Mouse (Mus musculus): ENCODE measurements at regions not wholly inside any gene's neighbourhood (a gene's known extent, or its start where the extent isn't known, plus 50 kb on each side); places are given as distances from the start of the nearest gene placed in this dataset.
A peak's percentile ranks its signal among the peaks of the same experiment; 100 is the strongest.

DNA sequence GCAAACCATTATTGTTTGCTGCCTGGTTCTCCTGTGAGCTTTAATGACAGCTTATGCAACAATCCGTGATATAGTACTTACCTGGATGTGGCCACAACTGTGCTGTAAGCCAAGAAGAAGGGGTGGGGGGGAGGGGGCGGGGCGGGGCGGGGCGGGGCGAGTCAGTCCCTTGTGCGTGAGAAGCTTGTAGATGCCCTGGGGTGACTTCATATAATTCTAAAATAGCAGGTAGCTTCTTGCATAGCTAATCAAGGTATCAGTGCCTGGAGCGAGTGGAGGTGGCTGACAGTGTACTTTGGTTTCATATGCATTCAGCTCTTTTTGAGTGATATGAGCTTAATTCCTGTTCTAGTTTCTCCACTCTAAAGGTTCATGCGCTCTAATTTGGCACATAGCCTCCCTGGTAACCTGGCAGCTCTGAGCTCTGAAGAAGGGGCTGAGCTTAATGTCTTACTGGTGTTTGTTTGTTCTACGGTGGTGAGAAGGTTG lies 280.8 kb downstream of the Klf5 start:
- peak in 1 of 2 experiments; percentile 45; a peak in 2 of 4 replicates for ATAC-seq (replicated peaks in 1 of 2; ENCODE audit: insufficient read depth in 1 of 2, low FRiP score in 2 of 2, low TSS enrichment in 1 of 2, low read depth in 1 of 2, poor library complexity in 2 of 2, severe bottlenecking in 2 of 2)

DNA sequence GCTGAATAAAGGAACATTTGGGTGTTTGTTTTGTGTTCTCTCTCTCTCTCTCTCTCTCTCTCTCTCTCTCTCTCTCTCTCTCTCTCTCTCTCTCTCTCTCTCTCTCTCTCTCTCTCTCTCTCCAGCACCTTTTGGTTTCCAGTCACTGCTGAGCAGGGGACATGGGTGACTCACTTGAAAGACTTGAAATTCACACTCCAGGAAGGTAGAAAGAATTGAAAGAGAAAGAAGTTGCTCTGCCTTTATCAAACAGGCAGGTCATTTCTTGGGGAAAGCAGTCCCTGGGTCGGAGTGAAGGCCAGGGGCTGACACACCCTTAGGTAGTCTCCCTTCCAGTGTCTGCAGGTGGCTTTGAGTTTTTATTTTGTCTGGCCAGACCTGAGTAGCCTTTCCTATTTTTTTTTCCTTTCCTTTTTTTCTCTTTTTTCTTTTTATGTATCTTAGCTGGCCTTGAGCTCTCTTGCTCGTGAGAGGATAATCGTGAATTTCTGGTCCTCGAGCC lies 281.3 kb downstream of the Klf5 start:
- ATAC-seq (replicated peaks in 1 of 2; ENCODE audit: insufficient read depth in 1 of 2, low FRiP score in 2 of 2, low TSS enrichment in 1 of 2, low read depth in 1 of 2, poor library complexity in 2 of 2, severe bottlenecking in 2 of 2) = no peak

DNA sequence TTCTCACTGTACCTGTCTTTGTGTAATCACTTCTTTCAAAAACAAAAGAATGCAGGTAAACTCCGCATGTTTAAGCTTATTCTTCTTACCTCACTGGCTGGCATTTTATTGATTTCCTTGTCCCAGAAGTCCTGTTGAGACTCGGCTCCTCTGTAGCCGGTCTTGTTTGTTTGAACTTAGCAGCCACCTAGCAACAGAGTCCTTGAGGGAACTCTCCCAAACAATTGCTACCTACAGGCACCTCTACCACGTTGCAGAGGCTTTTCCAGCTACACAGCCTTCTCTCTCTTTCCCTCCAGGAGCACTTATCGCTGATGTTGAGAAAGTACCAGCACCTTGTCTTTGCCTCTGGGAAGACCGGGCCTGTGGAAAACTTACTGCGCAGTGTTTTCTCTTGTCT lies 285.7 kb downstream of the Klf5 start:
- no peak for ATAC-seq (replicated peaks in 1 of 2; ENCODE audit: insufficient read depth in 1 of 2, low FRiP score in 2 of 2, low TSS enrichment in 1 of 2, low read depth in 1 of 2, poor library complexity in 2 of 2, severe bottlenecking in 2 of 2)

DNA sequence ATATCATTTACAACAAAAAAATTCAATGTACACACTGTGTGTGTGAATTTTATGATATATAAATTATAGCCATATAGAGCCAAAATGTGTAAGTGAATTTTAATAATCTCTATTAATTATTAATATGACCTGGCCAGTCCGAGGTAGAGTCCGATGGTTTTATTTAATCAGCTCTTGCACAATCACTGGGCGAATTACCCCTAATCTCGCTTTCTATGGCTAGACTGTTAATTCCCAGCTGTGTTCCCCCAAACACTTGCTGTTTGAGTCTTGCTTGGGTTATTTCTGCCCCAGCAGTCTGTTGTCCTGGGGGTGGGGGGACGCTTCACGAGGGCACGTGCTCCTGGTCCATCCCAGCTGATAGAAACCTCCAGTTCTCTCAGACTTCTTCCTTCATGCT lies 287.5 kb downstream of the Klf5 start:
- ATAC-seq (replicated peaks in 1 of 2; ENCODE audit: insufficient read depth in 1 of 2, low FRiP score in 2 of 2, low TSS enrichment in 1 of 2, low read depth in 1 of 2, poor library complexity in 2 of 2, severe bottlenecking in 2 of 2) = no peak

DNA sequence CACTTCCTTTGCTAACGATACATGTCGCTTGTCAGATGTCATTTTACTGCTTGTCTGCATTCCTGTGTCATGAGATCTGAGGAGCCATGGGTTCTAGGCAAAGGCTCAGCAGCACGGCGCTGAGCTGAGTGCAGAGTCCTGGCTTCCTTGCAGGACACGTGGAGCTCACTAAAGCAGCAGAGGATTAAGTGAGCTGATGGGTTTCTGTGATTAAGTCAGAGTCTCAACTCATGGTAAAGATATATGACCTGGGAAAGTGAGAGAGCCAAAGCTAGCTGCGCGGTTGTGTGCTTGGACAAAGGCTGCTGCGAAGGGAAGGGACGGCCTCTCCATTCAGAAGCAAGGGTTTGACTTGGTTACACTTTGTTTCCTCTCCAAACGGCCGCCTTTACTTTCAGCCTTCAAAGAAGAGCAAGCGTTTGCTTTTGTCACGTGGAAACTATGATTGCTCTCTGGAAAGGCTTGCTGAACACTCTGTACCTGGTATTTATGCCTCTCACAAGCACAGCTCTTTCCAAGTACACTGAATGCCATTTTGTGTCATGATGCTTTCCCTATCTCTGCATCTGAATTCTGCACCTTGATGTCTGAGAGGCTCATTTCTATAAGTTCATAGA lies 292.5 kb downstream of the Klf5 start:
- ATAC-seq (replicated peaks in 1 of 2; ENCODE audit: insufficient read depth in 1 of 2, low FRiP score in 2 of 2, low TSS enrichment in 1 of 2, low read depth in 1 of 2, poor library complexity in 2 of 2, severe bottlenecking in 2 of 2) = 0 out of 4 replicates have a peak, but pooled peaks of 1 of the 2 experiments have one; percentile 12

DNA sequence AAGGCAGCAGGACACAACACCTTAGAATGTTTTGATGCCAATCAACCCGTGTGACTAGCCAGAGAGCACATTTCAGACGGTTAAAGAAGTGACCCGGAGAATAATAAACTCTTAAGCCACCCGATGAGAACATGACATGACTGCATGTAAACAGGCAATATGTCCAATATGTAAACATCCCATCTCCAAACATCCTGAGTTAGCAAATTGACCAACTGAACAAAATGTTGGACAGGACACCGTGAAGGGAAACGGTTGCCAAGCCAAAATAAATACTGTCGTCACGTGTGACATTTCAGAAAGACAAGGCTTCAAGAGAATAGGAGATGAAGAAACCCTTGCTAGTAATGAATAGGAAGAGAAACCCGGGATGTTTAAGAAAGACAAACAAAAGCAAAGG lies 294.4 kb downstream of the Klf5 start:
- ATAC-seq (replicated peaks in 1 of 2; ENCODE audit: insufficient read depth in 1 of 2, low FRiP score in 2 of 2, low TSS enrichment in 1 of 2, low read depth in 1 of 2, poor library complexity in 2 of 2, severe bottlenecking in 2 of 2) = no peak

DNA sequence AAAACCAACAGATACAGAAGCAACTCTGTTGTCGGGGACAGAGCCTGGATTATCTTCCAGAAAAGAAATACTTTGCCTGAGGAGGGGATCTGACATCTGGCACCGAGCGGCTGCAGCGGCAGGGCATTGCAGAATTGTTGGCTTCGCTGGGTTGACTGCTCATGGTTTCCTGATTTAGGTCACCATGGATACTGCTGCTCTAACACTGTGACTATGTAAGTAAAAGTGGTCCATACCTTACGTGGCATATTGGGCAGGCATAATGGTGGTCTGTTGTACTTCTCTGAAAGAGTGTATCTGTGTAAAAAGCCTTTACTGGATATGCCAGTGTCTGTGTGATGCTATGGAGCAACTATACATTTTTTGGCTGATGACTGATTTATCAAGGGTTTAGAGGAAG lies 295.4 kb downstream of the Klf5 start:
- ATAC-seq (replicated peaks in 1 of 2; ENCODE audit: insufficient read depth in 1 of 2, low FRiP score in 2 of 2, low TSS enrichment in 1 of 2, low read depth in 1 of 2, poor library complexity in 2 of 2, severe bottlenecking in 2 of 2) = no peak

DNA sequence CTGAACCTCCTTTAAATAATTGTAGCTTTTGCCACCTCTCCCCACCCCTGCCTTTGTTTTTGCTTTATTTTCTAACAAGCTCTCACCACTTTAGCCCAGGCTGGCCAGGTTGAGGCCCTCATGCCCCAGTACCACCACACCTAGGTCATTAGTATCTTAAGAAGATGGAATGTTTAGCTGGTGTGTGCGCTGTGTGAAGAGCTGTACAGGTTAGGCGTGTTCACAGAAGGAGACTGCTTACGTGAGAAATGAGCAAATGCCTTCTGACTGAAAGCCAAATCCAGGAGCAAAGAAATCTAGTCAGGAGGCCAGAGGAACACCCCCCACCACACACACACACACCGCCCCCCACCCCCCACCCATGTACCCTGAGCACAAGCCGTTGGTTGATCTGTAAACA lies 303.4 kb downstream of the Klf5 start:
- ATAC-seq (replicated peaks in 1 of 2; ENCODE audit: insufficient read depth in 1 of 2, low FRiP score in 2 of 2, low TSS enrichment in 1 of 2, low read depth in 1 of 2, poor library complexity in 2 of 2, severe bottlenecking in 2 of 2) = no peak

DNA sequence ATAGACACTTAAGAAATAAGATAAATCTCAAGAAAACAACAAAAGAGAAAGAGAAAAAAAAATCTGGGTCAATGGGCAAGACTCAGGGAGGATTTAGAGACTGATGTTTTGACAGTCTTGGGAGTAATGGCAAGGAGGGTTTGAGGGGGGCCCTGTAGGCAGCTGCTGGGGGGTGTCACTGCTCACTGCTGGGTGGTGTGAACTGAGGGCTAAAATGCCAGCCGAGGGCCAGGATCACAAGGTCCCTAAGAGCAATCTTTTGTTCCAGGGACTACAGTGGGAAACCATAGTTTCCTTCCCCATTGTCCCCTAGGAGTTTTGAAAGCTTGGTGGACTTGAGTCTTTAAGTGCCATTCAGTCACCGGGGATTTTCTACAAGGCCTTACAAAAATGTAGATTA lies 304.8 kb downstream of the Klf5 start:
- ATAC-seq (replicated peaks in 1 of 2; ENCODE audit: insufficient read depth in 1 of 2, low FRiP score in 2 of 2, low TSS enrichment in 1 of 2, low read depth in 1 of 2, poor library complexity in 2 of 2, severe bottlenecking in 2 of 2) = no peak

DNA sequence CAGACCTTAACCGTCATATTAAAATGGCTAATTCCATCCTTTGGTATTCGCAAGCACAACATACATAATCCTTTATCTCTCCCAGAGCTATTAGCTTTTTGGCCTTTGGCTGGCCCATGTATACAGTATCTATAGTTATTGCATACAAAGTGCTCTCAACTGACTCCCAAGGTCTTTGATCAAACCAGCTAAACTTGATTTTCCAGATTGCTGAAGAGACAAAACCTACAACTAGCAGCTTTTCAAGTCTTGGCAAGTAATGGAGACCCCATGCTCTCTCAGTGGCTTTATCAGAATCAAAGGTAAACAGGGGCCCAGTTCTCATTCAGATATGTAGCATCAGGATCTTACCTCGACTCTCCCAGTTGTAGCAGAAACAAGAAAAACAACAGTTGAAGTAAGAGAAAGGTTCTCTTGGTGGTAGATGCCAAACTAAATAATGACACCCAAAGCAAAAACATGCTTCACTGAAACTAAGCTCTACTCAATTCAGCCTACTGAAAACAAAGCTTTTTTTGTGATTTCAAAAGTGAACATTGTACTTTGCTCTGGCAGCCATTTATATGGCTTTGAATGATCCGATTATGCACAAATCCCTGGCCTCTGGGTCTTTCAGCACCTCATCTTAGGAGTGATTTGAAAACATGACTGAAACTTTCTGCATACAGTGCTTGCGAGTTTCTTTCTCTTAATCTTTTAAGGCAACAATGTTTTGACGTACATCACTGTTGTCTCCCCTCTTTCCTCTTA lies 307.0 kb downstream of the Klf5 start:
- ATAC-seq (replicated peaks in 1 of 2; ENCODE audit: insufficient read depth in 1 of 2, low FRiP score in 2 of 2, low TSS enrichment in 1 of 2, low read depth in 1 of 2, poor library complexity in 2 of 2, severe bottlenecking in 2 of 2) = no peak

DNA sequence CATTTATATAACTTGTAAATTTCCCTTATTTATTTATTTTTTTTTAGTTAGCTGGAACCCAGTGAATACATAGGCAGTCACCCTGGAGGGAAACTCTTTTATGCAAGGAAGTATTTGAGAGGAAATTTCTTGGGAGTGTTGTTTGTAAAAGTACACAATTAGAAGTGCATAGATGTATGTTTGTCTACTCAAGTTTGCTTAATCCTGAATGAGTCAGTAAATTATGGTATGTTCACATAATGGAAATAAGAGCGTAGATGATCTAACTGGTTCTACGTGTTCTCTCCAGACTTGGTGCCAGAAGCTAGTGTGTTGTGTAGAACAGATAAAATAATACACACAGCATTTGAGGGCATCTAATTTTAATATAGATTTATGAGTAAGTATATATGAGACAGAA lies 310.5 kb downstream of the Klf5 start:
- ATAC-seq (replicated peaks in 1 of 2; ENCODE audit: insufficient read depth in 1 of 2, low FRiP score in 2 of 2, low TSS enrichment in 1 of 2, low read depth in 1 of 2, poor library complexity in 2 of 2, severe bottlenecking in 2 of 2) = no peak

DNA sequence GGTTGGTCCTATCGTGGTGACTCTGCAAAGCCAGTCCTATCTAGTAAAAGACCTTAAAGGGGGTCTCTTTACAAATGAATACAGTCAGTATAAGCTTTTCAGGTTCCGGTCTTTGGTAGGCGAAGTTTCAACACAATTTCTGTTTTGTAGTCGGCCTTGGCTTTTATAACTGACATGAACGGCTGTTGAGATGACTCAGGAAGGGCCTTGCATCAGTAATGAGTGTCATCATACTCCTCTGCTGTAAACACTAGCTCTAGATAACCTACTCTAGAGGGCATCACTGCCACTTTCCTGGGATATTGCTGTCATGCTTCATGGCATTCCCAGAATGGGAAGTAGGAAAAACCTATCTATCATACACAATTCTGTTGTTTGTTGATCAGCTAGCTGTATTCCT lies 312.9 kb downstream of the Klf5 start:
- ATAC-seq (replicated peaks in 1 of 2; ENCODE audit: insufficient read depth in 1 of 2, low FRiP score in 2 of 2, low TSS enrichment in 1 of 2, low read depth in 1 of 2, poor library complexity in 2 of 2, severe bottlenecking in 2 of 2) = no peak

DNA sequence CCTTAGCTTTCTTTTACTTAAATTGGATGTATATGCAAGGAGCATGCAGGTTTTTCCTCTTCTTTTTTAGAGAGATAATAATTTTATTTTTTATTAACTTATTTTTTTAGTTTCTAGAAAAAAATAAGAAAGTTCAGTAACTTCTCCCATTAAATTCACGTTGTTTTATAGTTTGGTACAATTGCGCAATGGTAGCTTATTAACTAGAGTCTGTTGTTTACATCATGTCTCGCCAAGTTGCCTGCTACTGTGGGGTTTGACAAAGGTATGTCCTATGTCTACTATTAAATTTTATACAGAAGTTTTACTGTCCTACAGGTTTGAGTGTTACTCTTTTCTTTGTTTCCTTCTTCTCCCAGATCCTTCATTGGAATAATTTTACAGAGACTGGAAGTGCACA lies 313.6 kb downstream of the Klf5 start:
- ATAC-seq (replicated peaks in 1 of 2; ENCODE audit: insufficient read depth in 1 of 2, low FRiP score in 2 of 2, low TSS enrichment in 1 of 2, low read depth in 1 of 2, poor library complexity in 2 of 2, severe bottlenecking in 2 of 2) = no peak

DNA sequence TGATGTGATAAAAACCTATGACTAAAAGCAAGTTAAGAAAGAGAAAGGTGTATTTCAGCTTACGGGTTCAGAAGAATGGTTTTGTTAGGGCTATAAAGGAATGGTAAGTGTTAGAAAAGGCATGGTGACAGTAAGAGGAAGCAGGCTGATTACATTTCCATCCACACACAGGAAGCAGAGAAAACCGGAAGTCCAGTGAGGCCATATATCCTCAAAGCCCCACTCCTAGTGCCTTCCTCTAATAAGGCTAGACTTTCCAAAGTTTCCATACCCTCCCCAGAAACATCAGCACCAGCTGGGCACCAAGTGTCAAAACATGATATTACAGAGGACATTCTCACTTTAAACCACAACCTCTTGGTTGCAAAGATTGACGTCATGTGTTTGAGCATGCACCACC lies 316.3 kb downstream of the Klf5 start:
- peak in 1 of 2 experiments; percentile 43; a peak in 1 of 4 replicates for ATAC-seq (replicated peaks in 1 of 2; ENCODE audit: insufficient read depth in 1 of 2, low FRiP score in 2 of 2, low TSS enrichment in 1 of 2, low read depth in 1 of 2, poor library complexity in 2 of 2, severe bottlenecking in 2 of 2)

DNA sequence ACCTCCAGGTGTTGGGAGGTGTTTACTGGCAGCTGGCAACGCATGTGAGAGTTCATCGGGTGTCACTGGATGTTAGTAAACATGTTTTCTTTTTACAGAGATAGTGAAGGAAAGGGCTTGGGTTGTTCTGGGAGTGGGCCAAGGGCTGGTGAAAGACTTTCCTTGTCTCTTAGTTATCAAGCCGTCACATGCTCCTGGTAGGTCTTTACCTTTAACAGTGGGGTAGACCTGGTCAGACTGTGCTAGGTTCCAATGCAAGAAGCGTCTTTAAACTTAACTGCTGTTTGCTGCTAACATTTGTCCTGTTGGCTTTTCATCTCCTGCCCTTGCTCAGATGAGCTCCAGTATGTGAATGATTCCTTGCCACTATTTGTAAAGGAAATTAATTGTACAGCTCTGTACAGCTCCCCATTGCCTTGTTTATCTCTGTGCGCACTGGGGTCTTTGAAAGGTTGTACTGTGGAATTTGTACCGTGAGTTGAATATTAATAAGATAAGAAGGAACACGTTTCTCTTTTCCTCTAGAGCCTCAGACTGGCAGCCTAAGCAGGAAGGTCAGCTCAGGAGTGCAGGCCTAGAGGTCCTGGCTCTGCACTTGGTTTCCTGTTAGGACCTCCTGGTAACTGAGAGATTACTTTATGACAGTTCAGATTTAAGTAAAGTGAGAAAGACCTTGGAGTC lies 318.3 kb downstream of the Klf5 start:
- ATAC-seq (replicated peaks in 1 of 2; ENCODE audit: insufficient read depth in 1 of 2, low FRiP score in 2 of 2, low TSS enrichment in 1 of 2, low read depth in 1 of 2, poor library complexity in 2 of 2, severe bottlenecking in 2 of 2) = peak; percentile 30 to 65; a peak in 3 of 4 replicates

DNA sequence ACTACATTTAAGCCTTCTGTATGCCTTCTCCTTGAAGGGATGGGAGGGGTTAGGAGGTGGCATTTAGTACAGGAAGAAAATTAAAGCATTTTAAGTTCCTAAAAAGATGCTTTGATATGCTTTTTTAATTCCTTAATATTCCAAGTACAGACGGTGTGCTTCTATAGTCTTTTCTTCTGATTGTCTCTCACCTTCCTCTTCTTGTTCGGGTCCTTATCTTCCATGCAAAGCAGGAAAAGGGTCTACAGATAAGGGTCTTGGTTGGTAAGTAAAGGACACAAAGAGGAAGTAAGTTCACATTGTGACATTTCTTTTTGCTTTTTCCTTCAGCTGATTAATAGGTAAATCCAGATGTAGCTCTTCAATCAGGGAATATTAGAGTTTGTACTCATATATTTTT lies 318.9 kb downstream of the Klf5 start:
- ATAC-seq (replicated peaks in 1 of 2; ENCODE audit: insufficient read depth in 1 of 2, low FRiP score in 2 of 2, low TSS enrichment in 1 of 2, low read depth in 1 of 2, poor library complexity in 2 of 2, severe bottlenecking in 2 of 2) = no peak

DNA sequence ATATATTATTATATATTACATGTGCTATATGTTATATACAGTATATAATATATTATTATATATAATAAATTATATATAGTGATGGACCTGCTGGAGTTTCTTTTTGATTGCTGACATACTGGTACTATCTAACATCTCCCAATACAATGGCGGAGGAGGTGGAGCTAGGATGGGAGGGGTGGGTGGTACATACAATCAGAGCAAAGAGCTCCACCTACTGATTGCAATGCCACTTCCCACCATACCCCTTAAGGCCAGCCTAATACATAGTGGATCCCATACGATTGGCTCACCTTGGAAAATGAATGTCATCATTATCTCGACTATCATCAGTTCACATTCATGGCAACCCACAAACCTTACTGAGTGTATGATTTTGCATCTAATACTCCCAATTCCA lies 323.0 kb downstream of the Klf5 start:
- peak in 1 of 2 experiments; percentile 35; a peak in 1 of 4 replicates for ATAC-seq (replicated peaks in 1 of 2; ENCODE audit: insufficient read depth in 1 of 2, low FRiP score in 2 of 2, low TSS enrichment in 1 of 2, low read depth in 1 of 2, poor library complexity in 2 of 2, severe bottlenecking in 2 of 2)

All from hematopoietic stem cell, adult 5-6 weeks (primary cell).